11 mouse cellular contexts compared by ENCODE assay signal in the genomic region with DNA sequence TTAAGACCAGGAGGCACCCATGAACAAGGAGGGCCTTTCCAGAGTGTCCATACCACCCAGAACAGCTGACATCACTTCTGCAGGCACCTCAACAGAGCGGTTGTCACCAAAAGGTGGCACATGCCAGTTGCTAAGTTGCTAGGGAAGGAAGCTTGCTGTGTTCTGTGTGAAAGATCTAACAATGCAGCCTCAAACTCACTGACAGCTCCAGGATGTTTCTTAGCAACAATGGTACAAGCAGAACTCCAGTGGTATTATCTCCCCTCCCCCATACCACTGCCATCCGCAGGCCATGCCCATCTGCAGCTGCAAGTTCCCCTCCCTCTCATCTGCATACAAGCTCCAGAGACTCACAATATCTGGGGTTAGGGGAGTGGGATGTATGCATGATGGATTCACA. TPM values are rescaled to one million over a fixed set of nuclear protein-coding genes. Genes with fewer than 3 reads are reported as not detected.
DNase-seq lines count a peak whose midpoint lies in the region; ATAC-seq and TF ChIP-seq lines count a peak whose summit lies in the region.
"Had no signal": no experiment of that assay in that cellular context is flagged by ENCODE, and none has a peak within 500 bp of the region (broad histone marks: within the 10 kb centered on the region; RNA-seq: fewer than 3 reads in every experiment).

No protein-coding gene starts in this region.

- H3K9ac ChIP-seq in hindbrain, embryonic 11.5 days (ENCODE audit: low read depth, low read length) = no peak overlapping the region
- no peak overlapping the region for H3K9ac ChIP-seq in hindbrain, embryonic 16.5 days (ENCODE audit: low read depth, low read length)
- H3K9ac ChIP-seq: embryonic facial prominence, embryonic 12.5 days; liver, embryonic 12.5 days had no signal

- 11% methylated on average over 2 of the region's 2 CpGs for WGBS in hindbrain, embryonic 11.5 days
- 13% methylated on average over 2 of the region's 2 CpGs for WGBS in hindbrain, embryonic 16.5 days
- 20% methylated on average over 2 of the region's 2 CpGs for WGBS in midbrain, embryonic 10.5 days

- no peaks in the 10 kb centered on the region for H3K36me3 ChIP-seq in hindbrain, embryonic 11.5 days (ENCODE audit: control insufficient read depth, insufficient read depth, low read length)
- H3K36me3 ChIP-seq in hindbrain, embryonic 16.5 days (ENCODE audit: control insufficient read depth, insufficient read depth, low read length) = no peaks in the 10 kb centered on the region
- peaks cover 32% of the 10 kb centered on the region for H3K36me3 ChIP-seq in midbrain, embryonic 10.5 days

- no peaks in the 10 kb centered on the region for H3K9me3 ChIP-seq in hindbrain, embryonic 11.5 days (ENCODE audit: control insufficient read depth, low read length)
- H3K9me3 ChIP-seq in hindbrain, embryonic 16.5 days (ENCODE audit: control insufficient read depth, low read length) = no peaks in the 10 kb centered on the region
- no peaks in the 10 kb centered on the region for H3K9me3 ChIP-seq in midbrain, embryonic 10.5 days (replicated peaks)
- H3K9me3 ChIP-seq: embryonic facial prominence, embryonic 12.5 days; liver, embryonic 12.5 days had no signal

- TF ChIP-seq POLR2A in brain, embryonic 14.5 days (IDR thresholded peaks at IDR 0.05; ENCODE audit: borderline replicate concordance, extremely low read depth, insufficient read depth, insufficient read length, poor library complexity, severe bottlenecking) = no peak

- no peak overlapping the region for H3K27ac ChIP-seq in hindbrain, embryonic 11.5 days (ENCODE audit: low read depth, low read length)
- H3K27ac ChIP-seq in hindbrain, embryonic 16.5 days (ENCODE audit: low read depth, low read length) = no peak overlapping the region
- peak overlapping the region; percentile 69 for H3K27ac ChIP-seq in midbrain, embryonic 10.5 days (replicated peaks)
- H3K27ac ChIP-seq: embryonic facial prominence, embryonic 12.5 days; liver, embryonic 12.5 days had no signal

- DNase-seq in hindbrain, embryonic 11.5 days (ENCODE audit: low spot score) = peak; percentile 67
- DNase-seq in brain, embryonic 14.5 days (ENCODE audit: low read depth) = peak; percentile 89
- peak; percentile 47 for DNase-seq in midbrain, embryonic 10.5 days (ENCODE audit: low spot score)
- peak; percentile 83 for DNase-seq in thymus, postnatal 0 days (ENCODE audit: low spot score)
- no peak for DNase-seq in left cerebral cortex, postnatal 4 days
- DNase-seq in cerebellum, adult 8-10 months = no peak
- no peak for DNase-seq in right cerebral cortex, postnatal 14 days
- DNase-seq: kidney, adult 11 months had no signal

- H3K4me1 ChIP-seq in hindbrain, embryonic 11.5 days (replicated peaks; ENCODE audit: control insufficient read depth, insufficient read depth, low read length) = no peaks in the 10 kb centered on the region
- peaks cover 6% of the 10 kb centered on the region for H3K4me1 ChIP-seq in hindbrain, embryonic 16.5 days (ENCODE audit: control insufficient read depth, insufficient read depth, low read depth, low read length)
- H3K4me1 ChIP-seq in midbrain, embryonic 10.5 days = peaks cover 46% of the 10 kb centered on the region

- intact Hi-C loops in left cerebral cortex, postnatal 4 days (cut with DNase I) = no loop called here

- H3K27me3 ChIP-seq in hindbrain, embryonic 11.5 days (ENCODE audit: control insufficient read depth, insufficient read depth, low read length) = 0 out of 2 replicates have a peak, but pooled peaks cover 3% of the 10 kb centered on the region
- no peaks in the 10 kb centered on the region for H3K27me3 ChIP-seq in hindbrain, embryonic 16.5 days (replicated peaks; ENCODE audit: control insufficient read depth, insufficient read depth, low read length)
- H3K27me3 ChIP-seq in midbrain, embryonic 10.5 days (ENCODE audit: low read depth, poor library complexity, severe bottlenecking) = peaks cover 8% of the 10 kb centered on the region
- H3K27me3 ChIP-seq: embryonic facial prominence, embryonic 12.5 days; liver, embryonic 12.5 days had no signal

- no peak overlapping the region for H3K4me3 ChIP-seq in hindbrain, embryonic 11.5 days (ENCODE audit: low read depth, low read length)
- H3K4me3 ChIP-seq in hindbrain, embryonic 16.5 days (ENCODE audit: low read length) = no peak overlapping the region
- H3K4me3 ChIP-seq in midbrain, embryonic 10.5 days = peak overlapping the region; percentile 20; the same call in 1 of the 2 replicates
- H3K4me3 ChIP-seq: embryonic facial prominence, embryonic 12.5 days; liver, embryonic 12.5 days had no signal

- peak; percentile 13; the same call in 1 of the 2 replicates for ATAC-seq in hindbrain, embryonic 11.5 days (ENCODE audit: low FRiP score)
- ATAC-seq in hindbrain, embryonic 16.5 days = no peak
- ATAC-seq: liver, embryonic 12.5 days had no signal

- H3K4me2 ChIP-seq in hindbrain, embryonic 11.5 days (replicated peaks; ENCODE audit: low read depth, low read length) = no peak overlapping the region
- no peak overlapping the region for H3K4me2 ChIP-seq in hindbrain, embryonic 16.5 days (ENCODE audit: low read length)
- H3K4me2 ChIP-seq: embryonic facial prominence, embryonic 12.5 days had no signal

- no peak for TF ChIP-seq CTCF in brain, embryonic 14.5 days (IDR thresholded peaks at IDR 0.05; ENCODE audit: borderline replicate concordance, extremely low read depth, insufficient read depth, insufficient read length)

RNA-seq across cellular contexts. Expression of a gene that starts 3.7 kb away (rescaled TPM):
- polyA plus RNA-seq in hindbrain, embryonic 11.5 days (2014; fragmentation: Nextera tagmentation; extraction: Ambion mirVana) = 133 and 135 TPM in 2 replicates
- 20.4 and 23.0 TPM in 2 replicates for polyA plus RNA-seq in hindbrain, embryonic 16.5 days (2015; fragmentation: Nextera tagmentation; extraction: Ambion mirVana)
- 26.6 and 32.5 TPM in 2 replicates for polyA plus RNA-seq in brain, embryonic 14.5 days (2012; rRNA removed)
- polyA plus RNA-seq in midbrain, embryonic 10.5 days (2016; fragmentation: Nextera tagmentation; extraction: Ambion mirVana) = 119 and 122 TPM in 2 replicates
- 114 and 125 TPM in 2 replicates for polyA plus RNA-seq in thymus, postnatal 0 days (2015; fragmentation: Nextera tagmentation; extraction: Ambion mirVana)
- 10 to 100 TPM in 1 of 2 experiments, 1 to 10 TPM in 1; 9.6 to 10.1 TPM for total RNA-seq in left cerebral cortex, postnatal 4 days (2021)

Comparison
In these comparisons a context has a peak if more than half of its experiments do, and no peak if none do; other contexts are left out.
1. DNase-seq: peak in hindbrain, embryonic 11.5 days (single experiment), brain, embryonic 14.5 days (single experiment), midbrain, embryonic 10.5 days (single experiment) and thymus, postnatal 0 days (single experiment); none in left cerebral cortex, postnatal 4 days (single experiment), cerebellum, adult 8-10 months (single experiment) and right cerebral cortex, postnatal 14 days (single experiment).